Mouse (Mus musculus): Measurements from ENCODE around the gene Ttf2. TPM values are rescaled to one million over a fixed set of nuclear protein-coding genes. Genes with fewer than 3 reads are reported as not detected.

The Ttf2 gene
- 3.6 and 4.0 TPM in 2 replicates for polyA plus RNA-seq (2015; fragmentation: Nextera tagmentation; extraction: Ambion mirVana)

- DNase-seq (ENCODE audit: low spot score) (peak; percentile 96), ATAC-seq (peak; percentile 100)
- WGBS: under 1% methylated on average over 37 of the region's 40 CpGs
- H3K36me3 ChIP-seq (ENCODE audit: insufficient read depth, low read length): no peaks in the 10 kb centered on the region
- H3K9me3 ChIP-seq (ENCODE audit: low read length): no peaks in the 10 kb centered on the region
- H3K4me3 ChIP-seq (ENCODE audit: low read depth, low read length): peak within 1 kb of the TSS; percentile 58
- H3K4me2 ChIP-seq (replicated peaks; ENCODE audit: low read depth, low read length): peak within 1 kb of the TSS; percentile 88
- no peaks in the 10 kb centered on the region for H3K27me3 ChIP-seq (replicated peaks; ENCODE audit: insufficient read depth, low read length)
- peak within 1 kb of the TSS; percentile 51 for H3K9ac ChIP-seq (replicated peaks; ENCODE audit: low read depth)
- H3K4me1 ChIP-seq (ENCODE audit: insufficient read depth, low read depth, low read length): peaks cover 3% of the 10 kb centered on the region; the same call in 1 of the 2 replicates
- H3K27ac ChIP-seq (ENCODE audit: low read length): no peak within 1 kb of the TSS
- TF ChIP-seq CTCF (IDR thresholded peaks at IDR 0.05) (no peak), EP300 (IDR thresholded peaks at IDR 0.05) (no peak)
Measured at GRCm38 (mm10) chr3:100969176-100969917, at the start of gene Ttf2. TSS of gene Ttf2 (minus strand) at chr3:100969663.

- no peaks in the 10 kb centered on the region for H3K9me3 ChIP-seq (ENCODE audit: low read length)
- H3K4me2 ChIP-seq (replicated peaks; ENCODE audit: low read depth, low read length): no peak overlapping the region
- no peak overlapping the region for H3K9ac ChIP-seq (replicated peaks; ENCODE audit: low read depth)
- WGBS: 76% methylated on average over 6 of the region's 6 CpGs
- no peak overlapping the region for H3K27ac ChIP-seq (ENCODE audit: low read length)
- TF ChIP-seq CTCF (IDR thresholded peaks at IDR 0.05) (no peak), EP300 (IDR thresholded peaks at IDR 0.05) (no peak)
- H3K36me3 ChIP-seq (ENCODE audit: insufficient read depth, low read length): no peaks in the 10 kb centered on the region
- ATAC-seq (no peak), DNase-seq (ENCODE audit: low spot score) (no peak)
- H3K4me1 ChIP-seq (ENCODE audit: insufficient read depth, low read depth, low read length): no peaks in the 10 kb centered on the region
- no peak overlapping the region for H3K4me3 ChIP-seq (ENCODE audit: low read depth, low read length)
- H3K27me3 ChIP-seq (replicated peaks; ENCODE audit: insufficient read depth, low read length): no peaks in the 10 kb centered on the region
Measured at GRCm38 (mm10) chr3:101018494-101018893, 49.0 kb upstream of the Ttf2 start.

GRCm38 (mm10) chr3:101016050-101016449 is 46.6 kb upstream of the Ttf2 start:
- H3K27me3 ChIP-seq (replicated peaks; ENCODE audit: insufficient read depth, low read length): no peaks in the 10 kb centered on the region
- no peak for ATAC-seq
- no peak overlapping the region for H3K27ac ChIP-seq (ENCODE audit: low read length)
- H3K4me2 ChIP-seq (replicated peaks; ENCODE audit: low read depth, low read length): no peak overlapping the region
- no peak for DNase-seq (ENCODE audit: low spot score)
- no peaks in the 10 kb centered on the region; the same call in 1 of the 2 replicates for H3K4me1 ChIP-seq (ENCODE audit: insufficient read depth, low read depth, low read length)
- H3K36me3 ChIP-seq (ENCODE audit: insufficient read depth, low read length): no peaks in the 10 kb centered on the region
- TF ChIP-seq CTCF (IDR thresholded peaks at IDR 0.05) (no peak), EP300 (IDR thresholded peaks at IDR 0.05) (no peak)
- no peak overlapping the region for H3K9ac ChIP-seq (replicated peaks; ENCODE audit: low read depth)
- no peak overlapping the region for H3K4me3 ChIP-seq (ENCODE audit: low read depth, low read length)
- no peaks in the 10 kb centered on the region for H3K9me3 ChIP-seq (ENCODE audit: low read length)
- 82% methylated on average over 7 of the region's 7 CpGs for WGBS

- H3K4me3 ChIP-seq (ENCODE audit: low read depth, low read length): no peak overlapping the region
- H3K4me2 ChIP-seq (replicated peaks; ENCODE audit: low read depth, low read length): no peak overlapping the region
- H3K27me3 ChIP-seq (replicated peaks; ENCODE audit: insufficient read depth, low read length): no peaks in the 10 kb centered on the region
- 37% methylated on average over 4 of the region's 4 CpGs for WGBS
- H3K36me3 ChIP-seq (ENCODE audit: insufficient read depth, low read length): no peaks in the 10 kb centered on the region
- TF ChIP-seq EP300 (IDR thresholded peaks at IDR 0.05) (no peak), CTCF (IDR thresholded peaks at IDR 0.05) (no peak)
- H3K9me3 ChIP-seq (ENCODE audit: low read length): no peaks in the 10 kb centered on the region
- no peaks in the 10 kb centered on the region; the same call in 1 of the 2 replicates for H3K4me1 ChIP-seq (ENCODE audit: insufficient read depth, low read depth, low read length)
- ATAC-seq (no peak), DNase-seq (ENCODE audit: low spot score) (no peak)
- H3K27ac ChIP-seq (ENCODE audit: low read length): no peak overlapping the region
- H3K9ac ChIP-seq (replicated peaks; ENCODE audit: low read depth): no peak overlapping the region
Measured at GRCm38 (mm10) chr3:101015254-101015653, 45.8 kb upstream of the Ttf2 start.

- Histone ChIP-seq H3K27ac (ENCODE audit: low read length) (no peak overlapping the region), H3K9me3 (ENCODE audit: low read length) (no peaks in the 10 kb centered on the region), H3K36me3 (ENCODE audit: insufficient read depth, low read length) (no peaks in the 10 kb centered on the region), H3K4me1 (ENCODE audit: insufficient read depth, low read depth, low read length) (no peaks in the 10 kb centered on the region; the same call in 1 of the 2 replicates), H3K4me2 (replicated peaks; ENCODE audit: low read depth, low read length) (no peak overlapping the region), H3K27me3 (replicated peaks; ENCODE audit: insufficient read depth, low read length) (no peaks in the 10 kb centered on the region), H3K9ac (replicated peaks; ENCODE audit: low read depth) (no peak overlapping the region), H3K4me3 (ENCODE audit: low read depth, low read length) (no peak overlapping the region)
- TF ChIP-seq EP300 (IDR thresholded peaks at IDR 0.05) (no peak), CTCF (IDR thresholded peaks at IDR 0.05) (no peak)
- ATAC-seq: no peak
- no peak for DNase-seq (ENCODE audit: low spot score)
- 81% methylated on average over 3 of the region's 3 CpGs for WGBS
Measured at GRCm38 (mm10) chr3:101013536-101013935, 44.1 kb upstream of the Ttf2 start.

GRCm38 (mm10) chr3:101013005-101013404 is 43.5 kb upstream of the Ttf2 start:
- Histone ChIP-seq H3K27me3 (replicated peaks; ENCODE audit: insufficient read depth, low read length) (no peaks in the 10 kb centered on the region), H3K4me2 (replicated peaks; ENCODE audit: low read depth, low read length) (no peak overlapping the region), H3K36me3 (ENCODE audit: insufficient read depth, low read length) (no peaks in the 10 kb centered on the region), H3K4me1 (ENCODE audit: insufficient read depth, low read depth, low read length) (no peaks in the 10 kb centered on the region; the same call in 1 of the 2 replicates), H3K9me3 (ENCODE audit: low read length) (no peaks in the 10 kb centered on the region), H3K4me3 (ENCODE audit: low read depth, low read length) (no peak overlapping the region), H3K9ac (replicated peaks; ENCODE audit: low read depth) (no peak overlapping the region), H3K27ac (ENCODE audit: low read length) (no peak overlapping the region)
- no peak for TF ChIP-seq EP300 (IDR thresholded peaks at IDR 0.05)
- no peak for TF ChIP-seq CTCF (IDR thresholded peaks at IDR 0.05)
- no peak for ATAC-seq
- DNase-seq (ENCODE audit: low spot score): no peak
- 90% methylated on average over 10 of the region's 10 CpGs for WGBS
